28 mouse cellular contexts compared by ENCODE assay signal in genomic region chr13:46918509-46918908, GRCm38 (mm10). TPM values are rescaled to one million over a fixed set of nuclear protein-coding genes. Genes with fewer than 3 reads are reported as not detected.
DNase-seq lines count a peak whose midpoint lies in the region; ATAC-seq and TF ChIP-seq lines count a peak whose summit lies in the region.
"Had no signal": no experiment of that assay in that cellular context is flagged by ENCODE, and none has a peak within 500 bp of the region (broad histone marks: within the 10 kb centered on the region; RNA-seq: fewer than 3 reads in every experiment).

No protein-coding gene starts in this region.

- H3K27ac ChIP-seq in lung, embryonic 14.5 days (ENCODE audit: low read depth) = peak overlapping the region; percentile 61; the same call in 1 of the 2 replicates
- peak overlapping the region; percentile 98 for H3K27ac ChIP-seq in heart, embryonic 12.5 days (ENCODE audit: poor library complexity, severe bottlenecking)
- H3K27ac ChIP-seq: embryonic facial prominence, embryonic 12.5 days; intestine, embryonic 15.5 days; limb, embryonic 15.5 days; liver, embryonic 15.5 days; macrophage; midbrain, embryonic 15.5 days; neural tube, embryonic 13.5 days had no signal

- peak; percentile 79; the same call in 1 of the 2 replicates for ATAC-seq in lung, embryonic 14.5 days (ENCODE audit: insufficient read depth)
- peak; percentile 87 for ATAC-seq in heart, embryonic 12.5 days (ENCODE audit: insufficient number of reproducible peaks, low FRiP score)
- ATAC-seq: forebrain, postnatal 0 days; hindbrain, embryonic 16.5 days; intestine, embryonic 15.5 days; midbrain, embryonic 15.5 days had no signal

- no peak overlapping the region for H3K9ac ChIP-seq in lung, embryonic 14.5 days
- peak overlapping the region; percentile 49; the same call in 1 of the 2 replicates for H3K9ac ChIP-seq in heart, embryonic 12.5 days
- H3K9ac ChIP-seq: embryonic facial prominence, embryonic 12.5 days; forebrain, postnatal 0 days; intestine, embryonic 15.5 days; limb, embryonic 15.5 days; liver, embryonic 15.5 days; midbrain, embryonic 15.5 days; neural tube, embryonic 13.5 days had no signal

- no peak overlapping the region for H3K4me2 ChIP-seq in lung, embryonic 14.5 days
- peak overlapping the region; percentile 58 for H3K4me2 ChIP-seq in heart, embryonic 12.5 days
- H3K4me2 ChIP-seq: embryonic facial prominence, embryonic 12.5 days; intestine, embryonic 15.5 days; limb, embryonic 15.5 days; liver, embryonic 15.5 days; midbrain, embryonic 15.5 days; neural tube, embryonic 13.5 days had no signal

- no peak overlapping the region for H3K4me3 ChIP-seq in lung, embryonic 14.5 days (ENCODE audit: low read depth, low read length)
- H3K4me3 ChIP-seq in heart, embryonic 12.5 days = no peak overlapping the region
- H3K4me3 ChIP-seq: embryonic facial prominence, embryonic 12.5 days; intestine, embryonic 15.5 days; limb, embryonic 15.5 days; liver, embryonic 15.5 days; midbrain, embryonic 15.5 days; myocyte; neural tube, embryonic 13.5 days had no signal

- intact Hi-C loops in heart, postnatal 10 days (cut with DNase I) = no loop called here

- H3K36me3 ChIP-seq in lung, embryonic 14.5 days (ENCODE audit: insufficient read depth) = 0 out of 2 replicates have a peak, but pooled peaks cover 16% of the 10 kb centered on the region
- no peaks in the 10 kb centered on the region for H3K36me3 ChIP-seq in heart, embryonic 12.5 days
- H3K36me3 ChIP-seq: intestine, embryonic 15.5 days; limb, embryonic 15.5 days; liver, embryonic 15.5 days; midbrain, embryonic 15.5 days; neural tube, embryonic 13.5 days had no signal

- TF ChIP-seq CTCF in lung, embryonic 14.5 days (IDR thresholded peaks at IDR 0.05; ENCODE audit: low read depth) = no peak

- H3K4me1 ChIP-seq in lung, embryonic 14.5 days (ENCODE audit: insufficient read depth) = peaks cover 20% of the 10 kb centered on the region
- peaks cover 80% of the 10 kb centered on the region for H3K4me1 ChIP-seq in heart, embryonic 12.5 days (replicated peaks)
- H3K4me1 ChIP-seq: midbrain, embryonic 15.5 days; neural tube, embryonic 13.5 days had no signal

- peak; percentile 33 for DNase-seq in embryo, embryonic 10.5 days (ENCODE audit: low spot score)
- no peak for DNase-seq in embryo, embryonic 9.5 days (ENCODE audit: extremely low spot score)
- peak; percentile 75 for DNase-seq in lung, embryonic 14.5 days
- DNase-seq in lung, adult 18-20 months = no peak
- peak; percentile 53 to 65 for DNase-seq in heart, postnatal 10 days
- no peak for DNase-seq in layer of hippocampus, adult 11-12 months (ENCODE audit: low spot score)
- no peak for DNase-seq in urinary bladder, postnatal 36 days (ENCODE audit: low spot score in 2 of 2)
- DNase-seq: adrenal gland, postnatal 25 days; cerebellum, adult 8-10 months; cerebellum, postnatal 36 days; forebrain, postnatal 0 days; gastrocnemius, postnatal 25 days; kidney, adult 8-10 months; kidney, postnatal 25 days; layer of hippocampus, postnatal 36 days; retina, postnatal 1 day; right cerebral cortex, postnatal 25 days; spleen, adult 18-20 months had no signal

- WGBS in lung, embryonic 14.5 days = 60% methylated on average over 5 of the region's 5 CpGs
- 14% methylated on average over 5 of the region's 5 CpGs for WGBS in heart, embryonic 12.5 days

- no peaks in the 10 kb centered on the region for H3K27me3 ChIP-seq in lung, embryonic 14.5 days (ENCODE audit: insufficient read depth, low read length)
- H3K27me3 ChIP-seq in heart, embryonic 12.5 days (replicated peaks) = no peaks in the 10 kb centered on the region
- H3K27me3 ChIP-seq: embryonic facial prominence, embryonic 12.5 days; intestine, embryonic 15.5 days; limb, embryonic 15.5 days; liver, embryonic 15.5 days; midbrain, embryonic 15.5 days; neural tube, embryonic 13.5 days had no signal

- H3K9me3 ChIP-seq in lung, embryonic 14.5 days (ENCODE audit: low read depth, low read length) = no peaks in the 10 kb centered on the region
- H3K9me3 ChIP-seq in heart, embryonic 12.5 days (replicated peaks) = no peaks in the 10 kb centered on the region
- H3K9me3 ChIP-seq: embryonic facial prominence, embryonic 12.5 days; intestine, embryonic 15.5 days; limb, embryonic 15.5 days; liver, embryonic 15.5 days; midbrain, embryonic 15.5 days; neural tube, embryonic 13.5 days had no signal

RNA-seq across cellular contexts. Expression of gene Kif13a, which starts 11.2 kb away (rescaled TPM):
- 35.4 and 40.4 TPM in 2 replicates for polyA plus RNA-seq in lung, embryonic 14.5 days (2014; fragmentation: Nextera tagmentation; extraction: Ambion mirVana)
- 51.4 and 56.0 TPM in 2 replicates for polyA plus RNA-seq in heart, embryonic 12.5 days (2016; fragmentation: Nextera tagmentation; extraction: Ambion mirVana)
- total RNA-seq in heart, postnatal 10 days (2021) = 100 to 1,000 TPM in 1 of 2 experiments, 10 to 100 TPM in 1; 98.7 to 101 TPM

Comparison
In these comparisons a context has a peak if more than half of its experiments do, and no peak if none do; other contexts are left out.
1. DNase-seq: peak in embryo, embryonic 10.5 days (single experiment), lung, embryonic 14.5 days (single experiment) and heart, postnatal 10 days (2 of 2); none in embryo, embryonic 9.5 days (single experiment), lung, adult 18-20 months (0 of 2), layer of hippocampus, adult 11-12 months (single experiment) and urinary bladder, postnatal 36 days (0 of 2).